Mouse (Mus musculus): Measurements from ENCODE around the gene Extl1. TPM values are rescaled to one million over a fixed set of nuclear protein-coding genes. Genes with fewer than 3 reads are reported as not detected.

The Extl1 gene
- polyA plus RNA-seq (2017; shearing (Covaris generic)): 0.73 TPM

DNA sequence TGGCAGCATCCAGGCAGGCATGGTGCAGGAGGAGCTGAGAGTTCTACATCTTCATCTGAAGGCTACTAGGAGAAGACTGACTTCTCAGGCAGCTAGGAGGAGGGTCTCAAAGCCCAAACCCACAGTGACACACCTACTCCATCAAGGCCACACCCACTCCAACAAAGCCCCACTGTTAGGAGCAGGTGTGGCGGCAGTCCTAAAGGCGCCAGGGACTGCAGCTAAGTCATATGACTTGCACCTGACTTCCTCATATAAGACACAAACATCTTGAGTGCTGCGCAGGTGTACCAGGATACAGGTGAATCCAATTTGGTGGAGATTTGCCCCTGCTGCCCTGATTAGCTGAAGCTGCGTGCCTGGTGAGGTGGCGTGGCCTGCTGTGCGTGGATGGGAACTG is at the start of gene Extl1:
TSS of gene Extl1 (minus strand) at position 101 of the 400 bp plus-strand sequence.

DNA sequence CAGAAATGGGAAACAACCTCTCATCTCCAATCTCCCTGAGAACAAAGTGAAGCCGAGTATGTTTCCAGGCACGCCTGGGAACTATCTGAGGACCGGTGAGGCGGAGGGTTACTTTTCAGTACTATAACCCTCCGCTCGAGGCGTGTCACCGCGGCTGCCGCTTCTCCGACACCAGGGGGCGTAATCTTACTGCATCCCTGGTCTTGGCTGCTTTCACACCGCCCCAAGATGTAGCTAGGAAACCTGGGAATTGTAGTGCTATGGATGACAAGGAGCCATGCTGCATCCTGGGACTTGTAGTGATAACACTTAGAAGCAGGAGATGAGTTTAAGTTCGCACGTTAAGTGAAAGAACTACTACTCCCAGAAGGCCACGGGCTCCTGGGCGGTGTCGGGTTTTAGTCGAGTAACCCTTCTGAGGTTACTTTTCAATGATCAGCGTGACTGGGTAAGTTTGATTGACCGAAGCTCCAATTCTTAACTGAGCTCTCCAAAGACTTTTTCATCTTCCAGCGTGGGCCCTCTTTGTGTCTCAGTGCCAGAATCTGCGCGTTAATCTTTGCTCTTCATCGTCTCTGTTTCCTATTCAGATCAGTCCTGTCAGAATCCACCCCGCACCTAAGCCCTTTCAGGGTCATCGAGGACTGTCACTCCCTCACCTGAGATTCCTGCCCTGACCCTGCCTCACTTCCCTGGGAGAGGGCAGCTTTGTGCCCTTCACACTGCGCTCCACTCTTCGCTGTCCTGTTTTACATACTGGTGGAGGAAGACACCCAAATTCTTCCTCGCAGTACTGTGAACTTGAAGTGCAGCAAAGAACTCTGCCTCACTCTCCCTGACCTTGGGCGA is 12.6 kb upstream of the Extl1 start, which contains the start of gene Pafah2:
TSS of gene Pafah2 (plus strand) at position 344 of the 849 bp plus-strand sequence.

GRCm38 (mm10) chr4:134343071-134344031 is 40.3 kb downstream of the Extl1 start, which contains the start of gene Slc30a2:
Gene Slc30a2 (plus strand): TSS chr4:134343181.

DNA sequence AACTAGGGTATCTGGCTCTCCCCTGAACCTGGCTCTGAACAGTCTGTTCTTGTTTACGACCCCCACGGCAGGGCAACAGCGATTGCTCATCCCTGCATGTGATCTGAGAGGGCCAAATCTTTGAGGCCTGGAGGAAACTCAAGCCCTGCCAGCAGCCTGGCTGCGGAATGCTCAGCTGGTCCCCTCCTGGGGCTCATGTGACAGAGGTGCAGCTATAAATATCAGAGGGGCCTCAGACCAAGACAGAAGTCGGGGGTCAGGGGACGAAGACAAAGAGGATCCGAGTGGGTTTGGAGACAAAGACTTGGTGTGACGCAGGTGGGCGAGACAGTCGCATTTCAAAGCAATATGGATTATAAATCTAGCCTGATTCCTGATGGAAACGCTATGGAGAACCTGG is 68.8 kb downstream of the Extl1 start, which contains the start of gene Trim63:
TSS of gene Trim63 (plus strand) at position 245 of the 400 bp plus-strand sequence.

Other genes with a start within 250 kb of the Extl1 start
- gene Cep85, start 196.7 kb downstream of the Extl1 start, polyA plus RNA-seq (2017; shearing (Covaris generic)): 73.8 TPM
- not detected for gene Gm7534, start 180.8 kb downstream of the Extl1 start, polyA plus RNA-seq (2017; shearing (Covaris generic))
- gene Catsper4, start 156.5 kb downstream of the Extl1 start, polyA plus RNA-seq (2017; shearing (Covaris generic)): not detected
- gene Cnksr1, start 145.5 kb downstream of the Extl1 start, polyA plus RNA-seq (2017; shearing (Covaris generic)): not detected
- 4.7 TPM for gene E130218I03Rik, start 140.2 kb downstream of the Extl1 start, polyA plus RNA-seq (2017; shearing (Covaris generic))
- gene Zfp593, start 138.3 kb downstream of the Extl1 start, polyA plus RNA-seq (2017; shearing (Covaris generic)): 12.8 TPM
- gene Gm30191, start 136.9 kb downstream of the Extl1 start, polyA plus RNA-seq (2017; shearing (Covaris generic)): not detected
- gene Grrp1, start 129.7 kb downstream of the Extl1 start, polyA plus RNA-seq (2017; shearing (Covaris generic)): not detected
- 22.7 TPM for gene Pdik1l, start 96.0 kb downstream of the Extl1 start, polyA plus RNA-seq (2017; shearing (Covaris generic))
- not detected for gene Trim63, start 68.7 kb downstream of the Extl1 start, polyA plus RNA-seq (2017; shearing (Covaris generic))
- 0.52 TPM for gene Slc30a2, start 40.7 kb downstream of the Extl1 start, polyA plus RNA-seq (2017; shearing (Covaris generic))
- 1.4 TPM for gene Pafah2, start 12.5 kb upstream of the Extl1 start, polyA plus RNA-seq (2017; shearing (Covaris generic))
- gene Stmn1, start 84.5 kb upstream of the Extl1 start, polyA plus RNA-seq (2017; shearing (Covaris generic)): 77.2 TPM
- gene Paqr7, start 112.8 kb upstream of the Extl1 start, polyA plus RNA-seq (2017; shearing (Covaris generic)): 34.8 TPM
- 0.50 TPM for gene Aunip, start 127.1 kb upstream of the Extl1 start, polyA plus RNA-seq (2017; shearing (Covaris generic))
- 124 TPM for gene Mtfr1l, start 151.5 kb upstream of the Extl1 start, polyA plus RNA-seq (2017; shearing (Covaris generic))
- 1.8 TPM for gene Selenon, start 168.3 kb upstream of the Extl1 start, polyA plus RNA-seq (2017; shearing (Covaris generic))